Mouse (Mus musculus) midbrain, embryonic 14.5 days (tissue): ENCODE data around the gene Tmem33. TPM values are rescaled to one million over a fixed set of nuclear protein-coding genes. Genes with fewer than 3 reads are reported as not detected.

ENCODE experiments used
- ATAC-seq: fragments of 200-750 bp; cut with Nextera tagmentation; 2 replicates; pipeline ENCODE4 v1.8.0; 2017; ENCODE audit warnings: moderate number of reproducible peaks, moderate library complexity; ENCODE audit not compliant: low FRiP score, low TSS enrichment
- DNase-seq: peaks from one replicate; pipeline ENCODE4 v3.0.0-alpha.2; 2015
- H3K27ac ChIP-seq: fragments of 300-500 bp; sonication (generic); replicated peaks from 2 replicates; pipeline ENCODE4 v1.5.1; 2014; ENCODE audit warnings: mild to moderate bottlenecking, low read depth, low read length, moderate library complexity
- H3K27me3 ChIP-seq: fragments of 300-500 bp; sonication (generic); 2 replicates; pipeline ENCODE4 v1.6.1; 2014; ENCODE audit warnings: low read length, control low read depth, mixed read lengths; ENCODE audit not compliant: control insufficient read depth, insufficient read depth
- H3K36me3 ChIP-seq: fragments of 300-500 bp; sonication (generic); 2 replicates; pipeline ENCODE4 v1.6.1; 2014; ENCODE audit warnings: low read length, control low read depth; ENCODE audit not compliant: control insufficient read depth, insufficient read depth
- H3K4me1 ChIP-seq: fragments of 300-500 bp; sonication (generic); 2 replicates; pipeline ENCODE4 v1.6.1; 2014; ENCODE audit warnings: mild to moderate bottlenecking, antibody characterized with exemption, low read length, control low read depth; ENCODE audit not compliant: control insufficient read depth, insufficient read depth
- H3K4me2 ChIP-seq: fragments of 300-500 bp; sonication (generic); 2 replicates; pipeline ENCODE4 v1.6.1; 2014; ENCODE audit warnings: mild to moderate bottlenecking, low read length, moderate library complexity
- H3K4me3 ChIP-seq: fragments of 300-500 bp; sonication (generic); replicated peaks from 2 replicates; pipeline ENCODE4 v1.5.1; 2014; ENCODE audit warnings: low read depth, low read length
- H3K9ac ChIP-seq: fragments of 300-500 bp; sonication (generic); replicated peaks from 2 replicates; pipeline ENCODE4 v1.6.1; 2014; ENCODE audit warnings: mild to moderate bottlenecking, low read length, moderate library complexity
- H3K9me3 ChIP-seq: fragments of 300-500 bp; sonication (generic); 2 replicates; pipeline ENCODE4 v1.6.1; 2016; ENCODE audit warnings: low read length, control low read depth, mixed read lengths; ENCODE audit not compliant: control insufficient read depth
- WGBS: fragments of 180-500 bp; shearing (Covaris S2); extraction: QIAGEN DNeasy Blood & Tissue Kit; methylation state at CpG from one replicate; pipeline ENCODE4 v1.1.7; 2014; 5-methylcytosine and 5-hydroxymethylcytosine counted together
- polyA plus RNA-seq: library from polyadenylated mRNA; unstranded; fragments of >200 nt; fragmentation: Nextera tagmentation; extraction: Ambion mirVana; gene quantifications from 2 replicates; pipeline ENCODE4 v1.2.1, GENCODE M21; 2014

The Tmem33 gene
- polyA plus RNA-seq, 1 experiment from 2014 or later = 70.6 TPM

DNA sequence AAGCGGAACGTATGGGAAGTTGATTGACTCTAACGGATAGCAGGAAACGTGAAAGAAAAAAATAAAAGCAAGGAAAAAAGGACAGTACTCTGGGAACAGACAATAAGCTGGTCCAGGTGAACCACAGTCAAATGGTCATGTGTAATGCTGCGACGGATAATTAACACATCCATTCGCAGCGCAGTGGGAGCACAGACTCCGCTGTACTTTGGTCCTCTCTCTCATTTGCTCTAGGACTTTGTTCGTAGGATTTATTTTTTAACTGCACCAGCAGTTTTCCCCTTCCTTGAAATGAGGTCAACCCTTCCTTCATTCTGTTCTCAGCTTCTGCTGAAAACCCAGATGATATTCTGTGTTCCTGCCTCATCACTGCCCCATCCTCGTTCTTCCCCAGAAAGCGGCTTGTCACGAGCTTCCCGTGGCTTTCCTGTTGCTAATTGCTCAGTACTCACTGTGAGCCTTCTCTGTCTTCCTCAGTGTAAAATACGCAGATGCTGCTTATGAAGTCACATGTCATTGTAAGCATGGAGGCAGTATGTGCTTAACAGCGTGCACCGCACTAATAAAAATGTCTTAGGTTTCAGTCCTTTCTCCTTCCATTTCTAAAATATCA lies 61.4 kb downstream of the Tmem33 start:
- Histone ChIP-seq H3K36me3 (peaks cover 16% of the 10 kb centered on the region), H3K9ac (no peak overlapping the region), H3K27ac (no peak overlapping the region), H3K27me3 (no peaks in the 10 kb centered on the region), H3K4me2 (no peak overlapping the region), H3K4me3 (no peak overlapping the region), H3K9me3 (no peaks in the 10 kb centered on the region), H3K4me1 (no peaks in the 10 kb centered on the region)
- no peak for DNase-seq
- 92% methylated on average over 17 of the region's 17 CpGs for WGBS
- no peak for ATAC-seq

DNA sequence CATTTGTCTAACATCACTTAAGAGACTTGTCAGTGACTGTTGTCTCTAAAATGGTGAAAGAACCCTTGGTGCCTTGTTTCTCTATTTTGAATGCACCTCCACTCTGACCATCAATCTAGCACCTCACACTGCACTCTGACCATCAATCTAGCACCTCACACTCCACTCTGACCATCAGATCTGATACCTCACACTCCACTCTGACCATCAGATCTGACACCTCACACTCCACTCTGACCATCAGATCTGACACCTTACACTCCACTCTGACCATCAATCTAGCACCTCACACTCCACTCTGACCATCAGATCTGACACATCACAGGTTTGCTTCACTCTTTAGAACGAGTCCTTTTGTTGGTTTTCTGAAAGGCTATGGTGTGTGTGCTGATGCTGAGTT lies 63.7 kb downstream of the Tmem33 start:
- Histone ChIP-seq H3K4me1 (no peaks in the 10 kb centered on the region), H3K27me3 (no peaks in the 10 kb centered on the region), H3K4me3 (no peak overlapping the region), H3K36me3 (peaks cover 11% of the 10 kb centered on the region), H3K9ac (no peak overlapping the region), H3K9me3 (no peaks in the 10 kb centered on the region), H3K4me2 (no peak overlapping the region), H3K27ac (no peak overlapping the region)
- no peak for ATAC-seq
- DNase-seq = no peak
- 68% methylated on average over 1 of the region's 1 CpGs for WGBS

DNA sequence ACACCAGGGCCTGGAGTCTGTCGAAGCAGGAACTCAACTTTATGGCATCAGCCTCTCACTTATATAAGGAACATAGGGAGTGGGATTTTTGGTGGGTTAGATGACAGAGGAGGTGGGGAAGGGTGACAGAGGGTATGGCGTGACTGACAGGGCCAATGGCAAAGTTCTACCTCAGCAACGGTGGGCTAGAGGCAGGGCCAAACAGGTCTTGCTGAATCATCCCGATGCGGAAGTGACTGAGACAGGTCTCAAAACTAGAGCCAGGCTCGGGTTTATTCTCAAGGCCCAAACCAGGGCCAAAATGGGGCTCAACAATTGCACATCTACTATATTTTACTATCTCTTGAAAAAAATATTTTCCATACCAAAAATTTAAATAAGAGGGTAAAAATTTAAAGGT lies 80.4 kb downstream of the Tmem33 start:
- DNase-seq (no peak), ATAC-seq (no peak)
- H3K27ac ChIP-seq = no peak overlapping the region
- H3K9me3 ChIP-seq = no peaks in the 10 kb centered on the region
- peaks cover 59% of the 10 kb centered on the region for H3K36me3 ChIP-seq
- WGBS = 95% methylated on average over 6 of the region's 6 CpGs
- H3K4me2 ChIP-seq = no peak overlapping the region
- no peak overlapping the region for H3K4me3 ChIP-seq
- no peaks in the 10 kb centered on the region for H3K4me1 ChIP-seq
- no peaks in the 10 kb centered on the region for H3K27me3 ChIP-seq
- H3K9ac ChIP-seq = no peak overlapping the region

Other genes starting within 250 kb of the Tmem33 start
- gene Phox2b, start 161.3 kb upstream of the Tmem33 start, polyA plus RNA-seq = 2.2 and 3.3 TPM in 2 replicates
- 195 and 207 TPM in 2 replicates for gene Slc30a9, start 46.4 kb downstream of the Tmem33 start, polyA plus RNA-seq
- 15.4 and 15.6 TPM in 2 replicates for gene Bend4, start 167.7 kb downstream of the Tmem33 start, polyA plus RNA-seq